Mouse (Mus musculus): ENCODE measurements around the gene Dscaml1.

GRCm38 (mm10) chr9:45719997-45720396 lies 293.6 kb downstream of the Dscaml1 start:
- no peak for TF ChIP-seq POLR2A (IDR thresholded peaks at IDR 0.05; ENCODE audit: control insufficient read depth, low read depth, low read length)
- no peak for TF ChIP-seq CTCF (IDR thresholded peaks at IDR 0.05; ENCODE audit: control insufficient read depth, insufficient read depth, insufficient replicate concordance, low read depth, low read length)
